Mouse (Mus musculus): Measurements from ENCODE around the gene Gm20425. TPM values are rescaled to one million over a fixed set of nuclear protein-coding genes. Genes with fewer than 3 reads are reported as not detected.

Gene Gm20425
- polyA plus RNA-seq, 2 experiments: 0.16 to 1.7 TPM

- Histone ChIP-seq H3K9me3 (ENCODE audit: control insufficient read depth, low read length) (no peaks in the 10 kb centered on the region), H3K27me3 (ENCODE audit: control insufficient read depth, insufficient read depth, low read length) (no peaks in the 10 kb centered on the region), H3K27ac (peak within 1 kb of the TSS; percentile 26), H3K4me1 (replicated peaks; ENCODE audit: control insufficient read depth in 2 of 2, insufficient read depth in 2 of 2, low read length in 1 of 2) (peaks cover 6 to 9% of the 10 kb centered on the region in 2 experiments; a peak in 3 of 4 replicates), H3K4me2 (ENCODE audit: low read depth) (peak within 1 kb of the TSS; percentile 87), H3K36me3 (replicated peaks; ENCODE audit: control insufficient read depth, insufficient read depth, low read depth) (peaks cover 19% of the 10 kb centered on the region), H3K9ac (replicated peaks) (peak within 1 kb of the TSS; percentile 84), H3K4me3 (ENCODE audit: insufficient read depth in 1 of 2, low read depth in 2 of 2, low read length in 2 of 2) (peak within 1 kb of the TSS; percentile 88)
- WGBS (ENCODE audit: insufficient replicate concordance): under 1% methylated on average over 45 of the region's 45 CpGs
- TF ChIP-seq CTCF (IDR thresholded peaks at IDR 0.05; ENCODE audit: low read depth): no peak
- ATAC-seq (ENCODE audit: insufficient read depth) (peak; percentile 97), DNase-seq (ENCODE audit: low read depth in 3 of 3, low spot score in 3 of 3) (peak; percentile 79 to 85 (median 84))
Measured at GRCm38 (mm10) chr9:103201561-103202260, 28.4 kb downstream of the Gm20425 start, which contains the start of gene Srprb. TSS of gene Srprb (minus strand) at chr9:103202137.

DNA sequence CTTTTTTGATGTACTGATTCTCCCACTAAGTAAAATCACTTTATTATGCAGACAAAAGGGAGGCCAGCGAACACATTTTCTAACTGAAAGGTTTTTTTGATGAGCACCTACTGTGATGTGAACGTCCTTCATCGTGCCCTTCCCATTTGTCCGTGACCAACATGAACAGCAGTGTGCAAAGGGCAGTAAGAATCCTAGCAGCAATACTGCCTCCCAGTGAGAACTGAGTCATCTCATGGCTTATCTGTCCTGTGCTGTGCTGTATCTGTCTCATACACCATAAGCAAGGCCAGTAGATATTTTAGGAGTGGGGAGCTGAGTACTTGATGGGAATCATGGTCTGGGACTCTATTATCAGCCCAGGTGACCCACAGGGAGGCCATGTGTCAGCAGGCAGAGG, 41.7 kb downstream of the Gm20425 start:
- H3K9me3 ChIP-seq (ENCODE audit: control insufficient read depth, low read length): no peaks in the 10 kb centered on the region
- no peak overlapping the region for H3K4me2 ChIP-seq (ENCODE audit: low read depth)
- H3K27me3 ChIP-seq (ENCODE audit: control insufficient read depth, insufficient read depth, low read length): no peaks in the 10 kb centered on the region; the same call in 1 of the 2 replicates
- TF ChIP-seq CTCF (IDR thresholded peaks at IDR 0.05; ENCODE audit: low read depth): no peak
- TF ChIP-seq EP300 (IDR thresholded peaks at IDR 0.05; ENCODE audit: low read depth): no peak
- 72% methylated on average over 4 of the region's 4 CpGs for WGBS (ENCODE audit: insufficient replicate concordance)
- no peaks in the 10 kb centered on the region for H3K4me1 ChIP-seq (replicated peaks; ENCODE audit: control insufficient read depth in 2 of 2, insufficient read depth in 2 of 2, low read length in 1 of 2)
- DNase-seq (ENCODE audit: low read depth in 3 of 3, low spot score in 3 of 3) (no peak), ATAC-seq (ENCODE audit: insufficient read depth) (no peak)
- no peak overlapping the region for H3K4me3 ChIP-seq (ENCODE audit: insufficient read depth in 1 of 2, low read depth in 2 of 2, low read length in 2 of 2)
- H3K36me3 ChIP-seq (replicated peaks; ENCODE audit: control insufficient read depth, insufficient read depth, low read depth): peaks cover 5% of the 10 kb centered on the region
- no peak overlapping the region for H3K9ac ChIP-seq (replicated peaks)
- H3K27ac ChIP-seq: no peak overlapping the region

GRCm38 (mm10) chr9:103186747-103187146, 43.4 kb downstream of the Gm20425 start:
- TF ChIP-seq EP300 (IDR thresholded peaks at IDR 0.05; ENCODE audit: low read depth) (no peak), CTCF (IDR thresholded peaks at IDR 0.05; ENCODE audit: low read depth) (no peak)
- Histone ChIP-seq H3K27me3 (ENCODE audit: control insufficient read depth, insufficient read depth, low read length) (no peaks in the 10 kb centered on the region; the same call in 1 of the 2 replicates), H3K4me2 (ENCODE audit: low read depth) (no peak overlapping the region), H3K4me1 (replicated peaks; ENCODE audit: control insufficient read depth in 2 of 2, insufficient read depth in 2 of 2, low read length in 1 of 2) (no peaks in the 10 kb centered on the region), H3K9me3 (ENCODE audit: control insufficient read depth, low read length) (no peaks in the 10 kb centered on the region), H3K36me3 (replicated peaks; ENCODE audit: control insufficient read depth, insufficient read depth, low read depth) (no peaks in the 10 kb centered on the region; the same call in 1 of the 2 replicates), H3K27ac (no peak overlapping the region), H3K9ac (replicated peaks) (no peak overlapping the region), H3K4me3 (ENCODE audit: insufficient read depth in 1 of 2, low read depth in 2 of 2, low read length in 2 of 2) (no peak overlapping the region)
- no peak for ATAC-seq (ENCODE audit: insufficient read depth)
- 68% methylated on average over 9 of the region's 9 CpGs for WGBS (ENCODE audit: insufficient replicate concordance)
- DNase-seq (ENCODE audit: low read depth in 3 of 3, low spot score in 3 of 3): no peak

DNA sequence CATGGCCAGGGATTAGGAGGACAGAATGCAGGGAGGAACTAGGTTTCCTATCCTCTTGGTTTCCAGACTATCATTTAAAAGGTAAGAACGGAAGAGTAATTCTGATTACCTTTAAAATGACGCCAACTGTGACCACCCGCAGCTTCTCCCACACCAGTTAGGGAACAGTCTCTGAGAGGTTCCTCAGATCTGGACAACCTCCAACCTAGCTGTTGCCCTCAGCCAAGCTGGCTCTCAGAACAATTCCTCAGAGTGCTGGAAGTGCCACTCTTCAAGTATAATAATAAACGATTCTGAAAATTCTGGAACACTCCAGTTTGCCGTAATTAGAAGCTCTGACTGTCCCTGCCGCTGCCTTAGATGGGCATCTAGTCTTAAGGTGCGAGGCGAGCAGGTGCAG, 44.2 kb downstream of the Gm20425 start:
- TF ChIP-seq EP300 (IDR thresholded peaks at IDR 0.05; ENCODE audit: low read depth): no peak
- TF ChIP-seq CTCF (IDR thresholded peaks at IDR 0.05; ENCODE audit: low read depth): no peak
- no peaks in the 10 kb centered on the region; the same call in 1 of the 2 replicates for H3K36me3 ChIP-seq (replicated peaks; ENCODE audit: control insufficient read depth, insufficient read depth, low read depth)
- no peaks in the 10 kb centered on the region; the same call in 1 of the 2 replicates for H3K27me3 ChIP-seq (ENCODE audit: control insufficient read depth, insufficient read depth, low read length)
- 76% methylated on average over 8 of the region's 8 CpGs for WGBS (ENCODE audit: insufficient replicate concordance)
- H3K4me2 ChIP-seq (ENCODE audit: low read depth): no peak overlapping the region
- H3K4me1 ChIP-seq (replicated peaks; ENCODE audit: control insufficient read depth in 2 of 2, insufficient read depth in 2 of 2, low read length in 1 of 2): peaks cover 0 to 2% of the 10 kb centered on the region in 2 experiments; a peak in 1 of 4 replicates
- no peaks in the 10 kb centered on the region for H3K9me3 ChIP-seq (ENCODE audit: control insufficient read depth, low read length)
- no peak overlapping the region for H3K9ac ChIP-seq (replicated peaks)
- DNase-seq (ENCODE audit: low read depth in 3 of 3, low spot score in 3 of 3): no peak
- H3K27ac ChIP-seq: no peak overlapping the region
- ATAC-seq (ENCODE audit: insufficient read depth): no peak
- H3K4me3 ChIP-seq (ENCODE audit: insufficient read depth in 1 of 2, low read depth in 2 of 2, low read length in 2 of 2): no peak overlapping the region

DNA sequence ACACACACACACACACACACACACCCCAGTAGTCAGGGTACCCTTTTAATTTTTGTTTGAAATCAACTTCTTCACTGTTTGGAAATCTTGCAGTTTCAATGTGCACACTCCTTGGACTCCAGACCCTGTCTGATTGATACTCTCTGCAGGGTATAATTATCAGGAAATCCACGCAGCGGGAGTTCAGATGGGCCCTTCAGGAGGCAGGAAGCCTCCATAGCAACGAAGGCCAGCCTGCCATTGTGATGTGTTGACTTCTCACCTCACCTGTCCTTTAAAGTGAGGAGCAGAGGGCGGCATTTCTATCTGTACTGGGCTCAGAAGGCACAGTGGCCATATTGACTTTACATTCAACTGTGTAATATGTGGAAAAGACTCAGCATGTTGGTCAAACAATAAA, 45.3 kb downstream of the Gm20425 start:
- Histone ChIP-seq H3K4me3 (ENCODE audit: insufficient read depth in 1 of 2, low read depth in 2 of 2, low read length in 2 of 2) (no peak overlapping the region), H3K4me1 (replicated peaks; ENCODE audit: control insufficient read depth in 2 of 2, insufficient read depth in 2 of 2, low read length in 1 of 2) (peaks cover 4 to 8% of the 10 kb centered on the region in 2 experiments), H3K36me3 (replicated peaks; ENCODE audit: control insufficient read depth, insufficient read depth, low read depth) (no peaks in the 10 kb centered on the region; the same call in 1 of the 2 replicates), H3K9ac (replicated peaks) (no peak overlapping the region), H3K4me2 (ENCODE audit: low read depth) (no peak overlapping the region), H3K9me3 (ENCODE audit: control insufficient read depth, low read length) (no peaks in the 10 kb centered on the region), H3K27me3 (ENCODE audit: control insufficient read depth, insufficient read depth, low read length) (no peaks in the 10 kb centered on the region; the same call in 1 of the 2 replicates), H3K27ac (no peak overlapping the region)
- no peak for TF ChIP-seq CTCF (IDR thresholded peaks at IDR 0.05; ENCODE audit: low read depth)
- TF ChIP-seq EP300 (IDR thresholded peaks at IDR 0.05; ENCODE audit: low read depth): no peak
- 53% methylated on average over 4 of the region's 4 CpGs for WGBS (ENCODE audit: insufficient replicate concordance)
- ATAC-seq (ENCODE audit: insufficient read depth) (no peak), DNase-seq (ENCODE audit: low read depth in 3 of 3, low spot score in 3 of 3) (no peak)
